Comparison of ENCODE assay signal across 21 mouse cellular contexts in genomic region chr5:74391346-74391745, GRCm38 (mm10).
A peak's percentile ranks its signal among the peaks of the same experiment; 100 is the strongest.
DNase-seq lines count a peak whose midpoint lies in the region; ATAC-seq and TF ChIP-seq lines count a peak whose summit lies in the region.
"Had no signal": no experiment of that assay in that cellular context is flagged by ENCODE, and none has a peak within 500 bp of the region (broad histone marks: within the 10 kb centered on the region; RNA-seq: fewer than 3 reads in every experiment).

No protein-coding gene starts in this region.

- 61% methylated on average over 5 of the region's 5 CpGs for WGBS in embryonic facial prominence, embryonic 10.5 days
- WGBS in embryonic facial prominence, embryonic 14.5 days, result 33% methylated on average over 5 of the region's 5 CpGs
- 39% methylated on average over 5 of the region's 5 CpGs for WGBS in limb, embryonic 12.5 days
- WGBS in hindbrain, postnatal 0 days, result 93% methylated on average over 5 of the region's 5 CpGs

- ATAC-seq in embryonic facial prominence, embryonic 14.5 days (ENCODE audit: low read depth), result no peak
- no peak for ATAC-seq in limb, embryonic 12.5 days (ENCODE audit: insufficient number of reproducible peaks, insufficient read depth, low FRiP score, low TSS enrichment, low read depth)
- no peak for ATAC-seq in hindbrain, postnatal 0 days
- ATAC-seq: forebrain, embryonic 16.5 days had no signal

- H3K36me3 ChIP-seq in embryonic facial prominence, embryonic 10.5 days (replicated peaks), result no peaks in the 10 kb centered on the region
- no peaks in the 10 kb centered on the region for H3K36me3 ChIP-seq in embryonic facial prominence, embryonic 14.5 days (ENCODE audit: control insufficient read depth, insufficient read depth, low read length)
- no peaks in the 10 kb centered on the region for H3K36me3 ChIP-seq in limb, embryonic 12.5 days
- H3K36me3 ChIP-seq in hindbrain, postnatal 0 days (ENCODE audit: insufficient read depth, low read length), result no peaks in the 10 kb centered on the region
- H3K36me3 ChIP-seq: forebrain, embryonic 12.5 days; heart, embryonic 15.5 days had no signal

- no peaks in the 10 kb centered on the region for H3K9me3 ChIP-seq in embryonic facial prominence, embryonic 10.5 days
- H3K9me3 ChIP-seq in embryonic facial prominence, embryonic 14.5 days (ENCODE audit: control insufficient read depth, low read length), result no peaks in the 10 kb centered on the region
- no peaks in the 10 kb centered on the region for H3K9me3 ChIP-seq in limb, embryonic 12.5 days
- no peaks in the 10 kb centered on the region for H3K9me3 ChIP-seq in hindbrain, postnatal 0 days (ENCODE audit: low read length)
- H3K9me3 ChIP-seq: forebrain, embryonic 12.5 days; heart, embryonic 15.5 days had no signal

- no peak overlapping the region; the same call in 1 of the 2 replicates for H3K9ac ChIP-seq in embryonic facial prominence, embryonic 14.5 days (ENCODE audit: low read depth, low read length)
- 0 out of 2 replicates have a peak overlapping the region, but pooled peaks have one; percentile 8 for H3K9ac ChIP-seq in limb, embryonic 12.5 days (replicated peaks)
- H3K9ac ChIP-seq in hindbrain, postnatal 0 days (replicated peaks; ENCODE audit: low read length), result no peak overlapping the region
- H3K9ac ChIP-seq: forebrain, embryonic 12.5 days; heart, embryonic 15.5 days; hindbrain, embryonic 14.5 days had no signal

- peaks cover 46% of the 10 kb centered on the region for H3K4me1 ChIP-seq in embryonic facial prominence, embryonic 10.5 days
- peaks cover 41% of the 10 kb centered on the region for H3K4me1 ChIP-seq in embryonic facial prominence, embryonic 14.5 days (ENCODE audit: control insufficient read depth, insufficient read depth, low read length)
- peaks cover 57% of the 10 kb centered on the region for H3K4me1 ChIP-seq in limb, embryonic 12.5 days (replicated peaks)
- peaks cover 4% of the 10 kb centered on the region; the same call in 1 of the 2 replicates for H3K4me1 ChIP-seq in hindbrain, postnatal 0 days (ENCODE audit: insufficient read depth, low read length)

- no peaks in the 10 kb centered on the region for H3K27me3 ChIP-seq in embryonic facial prominence, embryonic 10.5 days (replicated peaks; ENCODE audit: low read depth, poor library complexity, severe bottlenecking)
- H3K27me3 ChIP-seq in embryonic facial prominence, embryonic 14.5 days (replicated peaks; ENCODE audit: control insufficient read depth, insufficient read depth, low read length), result no peaks in the 10 kb centered on the region
- H3K27me3 ChIP-seq in limb, embryonic 12.5 days, result no peaks in the 10 kb centered on the region
- H3K27me3 ChIP-seq in hindbrain, postnatal 0 days (ENCODE audit: insufficient read depth, low read length), result no peaks in the 10 kb centered on the region
- H3K27me3 ChIP-seq: forebrain, embryonic 12.5 days; heart, embryonic 15.5 days had no signal

- no peak overlapping the region for H3K4me3 ChIP-seq in embryonic facial prominence, embryonic 10.5 days
- no peak overlapping the region for H3K4me3 ChIP-seq in embryonic facial prominence, embryonic 14.5 days (ENCODE audit: low read depth, low read length)
- H3K4me3 ChIP-seq in limb, embryonic 12.5 days (replicated peaks), result no peak overlapping the region
- H3K4me3 ChIP-seq in hindbrain, postnatal 0 days (ENCODE audit: low read length), result no peak overlapping the region
- H3K4me3 ChIP-seq: forebrain, embryonic 12.5 days; heart, embryonic 15.5 days had no signal

- TF ChIP-seq CTCF in hindbrain, postnatal 0 days (IDR thresholded peaks at IDR 0.05; ENCODE audit: low read depth), result no peak

- H3K4me2 ChIP-seq in embryonic facial prominence, embryonic 14.5 days (ENCODE audit: low read depth, low read length), result no peak overlapping the region
- H3K4me2 ChIP-seq in limb, embryonic 12.5 days, result no peak overlapping the region
- no peak overlapping the region for H3K4me2 ChIP-seq in hindbrain, postnatal 0 days (ENCODE audit: low read depth, low read length)
- H3K4me2 ChIP-seq: forebrain, embryonic 12.5 days; heart, embryonic 11.5 days; heart, embryonic 15.5 days; hindbrain, embryonic 14.5 days had no signal

- peak overlapping the region; percentile 57 for H3K27ac ChIP-seq in embryonic facial prominence, embryonic 10.5 days (replicated peaks)
- H3K27ac ChIP-seq in embryonic facial prominence, embryonic 14.5 days (replicated peaks; ENCODE audit: low read depth, low read length), result peak overlapping the region; percentile 69
- H3K27ac ChIP-seq in limb, embryonic 12.5 days, result peak overlapping the region; percentile 88
- H3K27ac ChIP-seq in hindbrain, postnatal 0 days, result no peak overlapping the region
- H3K27ac ChIP-seq: forebrain, embryonic 12.5 days; heart, embryonic 15.5 days; hindbrain, embryonic 14.5 days had no signal

- DNase-seq in NIH3T3 (ENCODE audit: low read depth), result peak; percentile 54
- DNase-seq in embryonic facial prominence, embryonic 10.5 days (ENCODE audit: low spot score), result no peak
- peak; percentile 66 for DNase-seq in embryonic facial prominence, embryonic 14.5 days (ENCODE audit: low spot score)
- no peak for DNase-seq in frontal cortex, postnatal 14 days (ENCODE audit: low spot score in 2 of 2)
- DNase-seq in thymus, postnatal 0 days (ENCODE audit: low spot score), result no peak
- no peak for DNase-seq in layer of hippocampus, adult 8-10 months (ENCODE audit: low spot score in 2 of 2)
- DNase-seq in hindbrain, postnatal 0 days (ENCODE audit: low spot score), result no peak
- DNase-seq: adrenal gland, adult 8-10 months; adrenal gland, postnatal 36 days; cerebellum, adult 11-12 months; cerebellum, adult 9-10 months; cerebellum, postnatal 25 days; gastrocnemius, postnatal 10 days; heart, adult 18-20 months; heart, postnatal 14 days had no signal

Comparison
In these comparisons a context has a peak if more than half of its experiments do, and no peak if none do; other contexts are left out.
1. DNase-seq: peak in NIH3T3 (single experiment) and embryonic facial prominence, embryonic 14.5 days (single experiment); none in embryonic facial prominence, embryonic 10.5 days (single experiment), frontal cortex, postnatal 14 days (0 of 2), thymus, postnatal 0 days (single experiment), layer of hippocampus, adult 8-10 months (0 of 2) and hindbrain, postnatal 0 days (single experiment).